Mouse (Mus musculus) stomach, adult 2 months (tissue): ENCODE data around the gene Mup5. TPM values are rescaled to one million over a fixed set of nuclear protein-coding genes. Genes with fewer than 3 reads are reported as not detected.

Experiments used
- polyA plus RNA-seq: library from polyadenylated mRNA; depleted of rRNA; stranded (reverse); fragments of >200 nt; gene quantifications from 2 replicates; pipeline ENCODE4 v1.2.3, GENCODE M21; 2012; rRNA removed

Mup5 gene
- polyA plus RNA-seq = not detected in 2 replicates

DNA sequence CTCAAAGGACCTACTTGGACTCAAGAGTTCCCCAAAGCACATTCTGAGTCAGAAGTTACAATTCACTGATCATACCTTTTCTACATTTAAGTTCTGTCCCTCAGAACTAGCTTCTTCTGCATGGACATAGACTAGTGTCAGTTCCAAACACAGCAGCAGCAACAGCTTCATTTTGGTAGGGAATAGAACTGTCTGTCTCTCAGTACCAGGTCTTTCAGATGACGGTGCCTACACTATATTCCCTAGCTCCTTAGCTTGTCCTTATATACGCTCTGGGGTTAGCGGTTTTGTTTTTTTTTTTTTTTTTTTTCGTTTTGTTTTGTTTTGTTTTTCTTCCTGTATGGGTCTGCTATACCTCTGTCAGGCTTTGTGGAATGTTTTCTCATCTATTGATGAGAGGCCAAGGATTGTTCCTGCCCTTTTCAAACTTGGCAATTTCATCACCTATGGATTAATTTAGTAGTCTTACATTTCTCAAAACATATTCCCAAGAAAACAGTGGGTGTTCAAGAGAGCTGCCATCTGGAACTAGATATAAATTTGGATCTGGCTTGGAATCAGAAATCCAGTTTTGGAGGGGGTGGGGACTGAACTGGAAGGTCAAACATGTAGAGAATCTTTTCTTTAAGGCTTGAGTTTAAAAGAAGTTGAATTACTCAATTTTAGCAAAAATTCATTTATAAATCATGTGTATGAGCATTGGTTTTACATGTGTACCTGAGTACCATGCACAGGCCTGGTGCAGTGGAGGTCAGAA is at the start of gene Mup5:
Gene Mup5, minus strand, starts transcription at position 282 of the 757 bp plus-strand sequence.

DNA sequence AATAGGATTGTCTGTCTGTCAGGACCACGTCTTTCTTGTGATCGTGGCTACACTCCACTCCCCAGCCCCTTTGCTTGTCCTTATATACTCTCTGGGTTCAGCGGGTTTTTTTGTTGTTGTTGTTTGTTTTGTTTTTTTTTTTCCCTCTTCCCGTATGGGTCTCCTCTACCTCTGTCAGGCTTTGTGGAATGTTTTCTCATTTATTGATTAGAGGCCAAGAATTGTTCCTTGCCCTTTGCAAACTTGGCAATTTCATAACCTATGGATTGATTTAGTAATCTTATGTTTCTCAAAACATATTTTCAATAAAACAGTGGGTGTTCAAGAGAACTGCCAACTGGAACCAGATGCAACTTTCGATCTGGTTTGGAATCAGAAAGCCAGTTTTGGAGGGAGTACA is 52.9 kb downstream of the Mup5 start, which contains the start of gene Mup19:
Gene Mup19, minus strand, starts transcription at position 101 of the 400 bp plus-strand sequence.

Other genes with a start within 250 kb of the Mup5 start
- not detected in 2 replicates for gene Mup17, start 239.4 kb downstream of the Mup5 start, polyA plus RNA-seq
- not detected in 2 replicates for gene Mup18, start 161.1 kb downstream of the Mup5 start, polyA plus RNA-seq
- gene Mup19, start 53.0 kb downstream of the Mup5 start, polyA plus RNA-seq = not detected in 2 replicates
- not detected in 2 replicates for gene Mup20, start 218.9 kb upstream of the Mup5 start, polyA plus RNA-seq